Mouse (Mus musculus): ENCODE measurements around the gene Mrpl42. TPM values are rescaled to one million over a fixed set of nuclear protein-coding genes. Genes with fewer than 3 reads are reported as not detected.

Gene Mrpl42
- polyA plus RNA-seq, 1 experiment, result 749 TPM

DNA sequence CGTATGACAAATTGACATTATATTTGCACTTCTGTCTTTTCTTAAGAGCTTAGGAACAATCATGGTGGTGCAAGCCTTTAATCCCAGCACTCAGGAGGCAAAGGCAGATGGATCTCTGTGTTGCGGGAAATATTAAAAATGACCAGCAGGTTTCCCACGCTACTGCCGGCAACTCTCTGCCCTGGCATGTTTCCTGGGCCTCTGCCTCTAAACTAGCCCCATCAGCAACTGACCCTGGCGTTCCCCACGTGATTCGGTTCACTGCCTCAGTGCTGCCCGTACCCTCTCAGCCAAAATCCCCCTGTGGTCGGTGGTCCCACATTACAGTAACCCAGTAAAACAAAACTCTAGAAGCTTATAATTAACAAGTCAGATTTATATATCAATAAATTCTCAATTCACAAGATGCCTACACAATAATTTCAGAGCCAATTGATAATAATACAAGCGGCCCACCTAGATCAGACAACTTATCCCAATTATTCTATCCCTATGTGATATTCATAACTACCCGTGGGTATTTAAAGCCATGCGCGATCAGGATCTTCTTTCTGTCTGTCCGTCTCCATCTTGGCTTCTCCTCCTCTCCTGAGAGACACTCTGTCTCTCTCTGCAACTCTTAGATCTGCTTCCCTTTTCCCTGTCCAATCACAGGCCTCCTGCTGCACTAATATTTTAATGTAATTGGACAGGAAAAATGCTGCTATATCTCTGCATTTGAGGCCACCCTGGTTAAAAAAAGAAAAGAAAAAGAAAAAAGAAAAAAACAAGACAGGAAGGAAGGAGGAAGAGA lies 1.9 kb upstream of the Mrpl42 start:
- peaks cover 3% of the 10 kb centered on the region; the same call in 1 of the 2 replicates for H3K4me1 ChIP-seq (ENCODE audit: control insufficient read depth, insufficient read depth, insufficient read length, low read length)
- no peak overlapping the region for H3K4me3 ChIP-seq (ENCODE audit: insufficient read depth, low read depth, low read length)
- H3K27ac ChIP-seq (replicated peaks; ENCODE audit: low read depth, low read length), result no peak overlapping the region

GRCm38 (mm10) chr10:95501033-95501432 lies 707 bp downstream of the Mrpl42 start:
- Histone ChIP-seq H3K4me3 (ENCODE audit: insufficient read depth, low read depth, low read length) (peak overlapping the region; percentile 100), H3K4me1 (ENCODE audit: control insufficient read depth, insufficient read depth, insufficient read length, low read length) (no peaks in the 10 kb centered on the region), H3K27ac (replicated peaks; ENCODE audit: low read depth, low read length) (peak overlapping the region; percentile 94)

DNA sequence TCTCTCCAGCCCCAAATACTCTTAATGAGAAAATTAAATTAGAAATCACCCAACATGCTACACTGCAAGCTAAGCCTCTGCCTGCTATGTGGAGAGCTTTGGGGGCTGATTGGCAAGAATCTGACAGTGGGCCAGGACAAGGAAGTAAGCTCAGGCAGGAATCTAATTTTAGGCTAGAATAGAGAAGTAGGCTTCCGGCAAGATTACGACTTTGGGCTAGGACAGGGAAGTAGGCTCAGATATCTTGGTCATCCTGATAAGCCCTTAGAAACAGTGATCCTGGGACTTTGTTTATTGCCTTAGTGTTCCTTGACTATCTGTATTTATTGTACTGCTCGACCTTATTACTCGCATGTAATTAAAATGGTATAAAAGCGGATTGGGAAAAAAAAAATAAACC lies 7.5 kb downstream of the Mrpl42 start:
- Histone ChIP-seq H3K4me1 (ENCODE audit: control insufficient read depth, insufficient read depth, insufficient read length, low read length) (no peaks in the 10 kb centered on the region), H3K4me3 (ENCODE audit: insufficient read depth, low read depth, low read length) (no peak overlapping the region), H3K27ac (replicated peaks; ENCODE audit: low read depth, low read length) (no peak overlapping the region)

GRCm38 (mm10) chr10:95489653-95490052 lies 12.1 kb downstream of the Mrpl42 start:
- no peak overlapping the region for H3K27ac ChIP-seq (replicated peaks; ENCODE audit: low read depth, low read length)
- H3K4me1 ChIP-seq (ENCODE audit: control insufficient read depth, insufficient read depth, insufficient read length, low read length), result no peaks in the 10 kb centered on the region
- H3K4me3 ChIP-seq (ENCODE audit: insufficient read depth, low read depth, low read length), result no peak overlapping the region

DNA sequence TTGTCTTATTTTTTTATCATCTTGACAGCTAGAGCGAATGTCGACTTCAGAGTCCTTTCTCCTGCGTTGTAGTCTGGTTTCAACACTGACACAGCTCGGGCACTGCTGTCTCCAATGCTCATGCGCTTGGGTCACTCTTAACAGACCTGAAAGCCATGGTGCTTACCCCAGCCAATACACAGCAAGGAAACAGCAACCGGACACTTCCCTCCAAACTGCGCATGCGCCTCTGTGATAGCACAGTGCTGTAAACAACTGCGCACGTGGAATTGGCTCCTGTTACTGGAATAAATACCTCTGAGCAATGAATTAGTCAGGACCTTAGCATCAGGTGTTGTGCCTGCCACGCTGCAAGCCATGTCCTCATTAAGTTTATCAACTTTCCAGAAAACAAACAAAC lies 24.2 kb downstream of the Mrpl42 start:
- Histone ChIP-seq H3K4me1 (ENCODE audit: control insufficient read depth, insufficient read depth, insufficient read length, low read length) (no peaks in the 10 kb centered on the region), H3K4me3 (ENCODE audit: insufficient read depth, low read depth, low read length) (no peak overlapping the region), H3K27ac (replicated peaks; ENCODE audit: low read depth, low read length) (no peak overlapping the region)

- Histone ChIP-seq H3K4me3 (ENCODE audit: insufficient read depth, low read depth, low read length) (no peak overlapping the region), H3K4me1 (ENCODE audit: control insufficient read depth, insufficient read depth, insufficient read length, low read length) (no peaks in the 10 kb centered on the region), H3K27ac (replicated peaks; ENCODE audit: low read depth, low read length) (no peak overlapping the region)
These were observed 25.8 kb downstream of the Mrpl42 start for GRCm38 (mm10) chr10:95475923-95476322.

- Histone ChIP-seq H3K27ac (replicated peaks; ENCODE audit: low read depth, low read length) (no peak overlapping the region), H3K4me3 (ENCODE audit: insufficient read depth, low read depth, low read length) (no peak overlapping the region), H3K4me1 (ENCODE audit: control insufficient read depth, insufficient read depth, insufficient read length, low read length) (no peaks in the 10 kb centered on the region)
These were observed 29.7 kb downstream of the Mrpl42 start for GRCm38 (mm10) chr10:95471889-95472547.

- no peaks in the 10 kb centered on the region for H3K4me1 ChIP-seq (ENCODE audit: control insufficient read depth, insufficient read depth, insufficient read length, low read length)
- no peak overlapping the region for H3K27ac ChIP-seq (replicated peaks; ENCODE audit: low read depth, low read length)
- H3K4me3 ChIP-seq (ENCODE audit: insufficient read depth, low read depth, low read length), result no peak overlapping the region
These were observed 30.6 kb downstream of the Mrpl42 start for GRCm38 (mm10) chr10:95471186-95471585.

DNA sequence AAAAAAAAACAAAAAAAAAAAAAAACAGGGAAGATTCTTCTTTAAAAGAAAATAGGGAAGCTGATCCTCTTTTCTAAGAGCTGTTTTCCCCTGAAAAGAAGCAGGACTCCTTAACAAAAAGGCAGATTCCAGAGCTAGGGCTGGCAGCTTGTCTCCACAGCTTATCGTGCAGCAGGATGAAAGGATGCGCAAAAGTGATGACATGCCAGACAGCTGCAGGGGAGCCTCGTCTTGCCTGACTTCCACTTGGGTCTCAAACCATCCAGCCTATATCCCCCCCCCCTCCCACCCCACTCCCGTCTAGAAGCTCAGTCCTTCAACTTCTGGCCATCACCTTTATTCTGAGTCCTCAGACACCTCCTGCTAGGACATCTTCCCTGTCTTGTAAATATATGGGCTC lies 32.8 kb downstream of the Mrpl42 start:
- Histone ChIP-seq H3K4me3 (ENCODE audit: insufficient read depth, low read depth, low read length) (no peak overlapping the region), H3K4me1 (ENCODE audit: control insufficient read depth, insufficient read depth, insufficient read length, low read length) (no peaks in the 10 kb centered on the region), H3K27ac (replicated peaks; ENCODE audit: low read depth, low read length) (no peak overlapping the region)

GRCm38 (mm10) chr10:95465485-95465896 lies 36.2 kb downstream of the Mrpl42 start:
- no peak overlapping the region for H3K27ac ChIP-seq (replicated peaks; ENCODE audit: low read depth, low read length)
- no peaks in the 10 kb centered on the region for H3K4me1 ChIP-seq (ENCODE audit: control insufficient read depth, insufficient read depth, insufficient read length, low read length)
- H3K4me3 ChIP-seq (ENCODE audit: insufficient read depth, low read depth, low read length), result no peak overlapping the region

- Histone ChIP-seq H3K4me3 (ENCODE audit: insufficient read depth, low read depth, low read length) (no peak overlapping the region), H3K27ac (replicated peaks; ENCODE audit: low read depth, low read length) (no peak overlapping the region), H3K4me1 (ENCODE audit: control insufficient read depth, insufficient read depth, insufficient read length, low read length) (no peaks in the 10 kb centered on the region)
These were observed 37.2 kb downstream of the Mrpl42 start for GRCm38 (mm10) chr10:95464527-95464926.

GRCm38 (mm10) chr10:95462231-95462630 lies 39.5 kb downstream of the Mrpl42 start:
- no peak overlapping the region for H3K4me3 ChIP-seq (ENCODE audit: insufficient read depth, low read depth, low read length)
- no peaks in the 10 kb centered on the region for H3K4me1 ChIP-seq (ENCODE audit: control insufficient read depth, insufficient read depth, insufficient read length, low read length)
- no peak overlapping the region for H3K27ac ChIP-seq (replicated peaks; ENCODE audit: low read depth, low read length)

- Histone ChIP-seq H3K27ac (replicated peaks; ENCODE audit: low read depth, low read length) (no peak overlapping the region), H3K4me3 (ENCODE audit: insufficient read depth, low read depth, low read length) (no peak overlapping the region), H3K4me1 (ENCODE audit: control insufficient read depth, insufficient read depth, insufficient read length, low read length) (no peaks in the 10 kb centered on the region)
These were observed 40.6 kb downstream of the Mrpl42 start for GRCm38 (mm10) chr10:95461053-95461553.

- H3K4me1 ChIP-seq (ENCODE audit: control insufficient read depth, insufficient read depth, insufficient read length, low read length), result no peaks in the 10 kb centered on the region
- H3K4me3 ChIP-seq (ENCODE audit: insufficient read depth, low read depth, low read length), result no peak overlapping the region
- no peak overlapping the region for H3K27ac ChIP-seq (replicated peaks; ENCODE audit: low read depth, low read length)
These were observed 43.5 kb downstream of the Mrpl42 start for GRCm38 (mm10) chr10:95458050-95458806.

DNA sequence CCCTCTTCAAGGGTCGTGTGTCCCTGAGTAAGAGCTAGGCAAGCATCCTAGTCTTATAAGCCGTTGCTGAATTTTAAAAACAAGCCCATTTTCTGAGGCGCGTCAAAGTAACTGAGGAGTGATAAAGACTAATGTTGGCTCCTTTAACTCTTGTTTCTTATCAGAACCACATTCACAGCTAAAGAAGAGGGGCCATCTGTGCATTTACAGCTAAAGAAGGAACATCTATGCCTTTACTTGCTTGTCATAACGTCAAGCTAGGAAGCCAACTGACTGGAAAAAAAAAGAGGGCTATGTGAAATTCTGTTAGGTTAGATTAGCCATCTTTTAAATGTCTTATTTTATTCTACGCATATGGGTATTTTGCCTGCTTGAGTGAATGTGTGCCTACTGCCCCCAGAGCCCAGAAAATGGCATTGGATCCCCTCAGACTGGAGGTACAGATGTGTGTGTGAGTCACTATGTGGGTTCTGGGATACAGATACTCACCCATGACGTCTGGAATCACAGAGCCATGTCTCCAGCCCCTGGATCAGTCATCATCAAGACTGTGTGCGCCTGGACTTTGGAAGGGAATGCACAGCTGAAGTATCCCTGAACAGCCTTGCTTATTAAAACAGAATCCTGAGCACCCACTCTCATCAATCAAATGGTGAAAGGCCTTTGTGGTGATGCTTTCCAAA lies 44.2 kb downstream of the Mrpl42 start:
- no peak overlapping the region for H3K27ac ChIP-seq (replicated peaks; ENCODE audit: low read depth, low read length)
- H3K4me3 ChIP-seq (ENCODE audit: insufficient read depth, low read depth, low read length), result no peak overlapping the region

More for the DNA sequence above, 44.2 kb downstream of the Mrpl42 start:
- H3K4me1 ChIP-seq (ENCODE audit: control insufficient read depth, insufficient read depth, insufficient read length, low read length), result no peaks in the 10 kb centered on the region

Measured in brown adipose tissue, adult 24 weeks (tissue).